Mouse (Mus musculus) G1E (cell line): Measurements from ENCODE around the gene Tbc1d9b.

Experiments used
- CTCF ChIP-seq: IDR thresholded peaks from 2 replicates; pipeline ENCODE4 v1.5.1; 2012; ENCODE audit warnings: low read depth, low read length, inconsistent platforms, mixed read lengths
- TAL1 ChIP-seq: conservative IDR thresholded peaks from 2 replicates; pipeline ENCODE4 v1.6.1; 2012; ENCODE audit warnings: low read depth, low read length, inconsistent platforms, mixed read lengths

DNA sequence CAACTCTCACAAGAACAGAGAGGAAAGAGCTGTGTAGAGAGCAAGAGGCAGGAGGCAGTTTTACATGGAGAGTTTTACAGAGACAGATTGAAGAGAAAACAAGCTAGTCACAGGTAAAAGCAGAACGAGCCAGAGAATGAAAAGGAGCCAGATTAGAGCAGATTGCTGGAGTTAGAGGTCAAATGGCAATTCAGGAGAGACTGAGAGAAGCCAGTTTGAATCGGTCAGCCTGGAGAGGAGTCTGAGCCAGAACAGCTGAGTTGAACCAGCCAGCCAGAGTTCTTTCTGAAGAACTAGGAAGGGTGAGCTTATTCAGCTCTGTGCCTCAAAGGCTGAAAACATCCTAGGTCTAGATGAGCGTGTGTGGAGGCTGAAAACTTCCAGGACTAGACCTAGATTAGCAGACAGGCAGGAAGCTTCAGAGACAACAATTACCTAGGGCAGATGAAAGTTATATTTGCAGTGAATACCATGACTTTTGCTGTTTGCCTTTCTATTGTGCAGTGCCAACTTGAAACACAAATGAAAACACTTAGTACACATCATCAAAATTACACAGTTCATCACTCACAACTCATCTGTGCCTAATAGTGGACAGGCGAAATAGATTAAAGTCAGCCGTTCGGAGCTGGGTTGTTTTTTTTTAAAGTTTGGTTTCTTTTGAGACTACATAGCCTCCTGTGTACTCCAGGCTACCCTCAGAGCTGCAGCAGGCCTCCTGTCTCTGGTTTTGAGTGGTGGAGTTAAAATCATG, 49.5 kb downstream of the Tbc1d9b start:
- TF ChIP-seq CTCF (no peak), TAL1 (no peak)
